Mouse (Mus musculus): Measurements from ENCODE around the gene S100a2.

S100a2 gene

GRCm38 (mm10) chr3:90589947-90590346, at the start of gene S100a2:
S100a2 (plus strand) TSS chr3:90590247.
- DNase-seq (ENCODE audit: low spot score): no peak

- DNase-seq (ENCODE audit: low spot score): no peak
Observed at GRCm38 (mm10) chr3:90540904-90541303, 49.1 kb upstream of the S100a2 start.

GRCm38 (mm10) chr3:90549676-90550420, 40.2 kb upstream of the S100a2 start:
- no peak for DNase-seq (ENCODE audit: low spot score)

- no peak for DNase-seq (ENCODE audit: low spot score)
Observed at GRCm38 (mm10) chr3:90550421-90550790, 39.6 kb upstream of the S100a2 start.

GRCm38 (mm10) chr3:90552231-90552630, 37.8 kb upstream of the S100a2 start:
- DNase-seq (ENCODE audit: low spot score): no peak

- no peak for DNase-seq (ENCODE audit: low spot score)
Observed at GRCm38 (mm10) chr3:90555954-90556353, 34.1 kb upstream of the S100a2 start.

GRCm38 (mm10) chr3:90560008-90560628, 29.9 kb upstream of the S100a2 start, which contains the start of gene S100a3:
S100a3 (plus strand) TSS chr3:90560578.
- DNase-seq (ENCODE audit: low spot score): no peak

- no peak for DNase-seq (ENCODE audit: low spot score)
Observed at GRCm38 (mm10) chr3:90574691-90575090, 15.4 kb upstream of the S100a2 start.

GRCm38 (mm10) chr3:90575320-90575719, 14.7 kb upstream of the S100a2 start:
- no peak for DNase-seq (ENCODE audit: low spot score)

GRCm38 (mm10) chr3:90576351-90577001, 13.6 kb upstream of the S100a2 start:
- DNase-seq (ENCODE audit: low spot score): no peak

GRCm38 (mm10) chr3:90579433-90579832, 10.6 kb upstream of the S100a2 start:
- DNase-seq (ENCODE audit: low spot score): no peak

- no peak for DNase-seq (ENCODE audit: low spot score)
Observed at GRCm38 (mm10) chr3:90581141-90581540, 8.9 kb upstream of the S100a2 start.

- no peak for DNase-seq (ENCODE audit: low spot score)
Observed at GRCm38 (mm10) chr3:90582156-90582555, 7.9 kb upstream of the S100a2 start.

- no peak for DNase-seq (ENCODE audit: low spot score)
Observed at GRCm38 (mm10) chr3:90582556-90582955, 7.5 kb upstream of the S100a2 start.

GRCm38 (mm10) chr3:90583893-90584292, 6.2 kb upstream of the S100a2 start:
- no peak for DNase-seq (ENCODE audit: low spot score)

- DNase-seq (ENCODE audit: low spot score): peak; percentile 61
Observed at GRCm38 (mm10) chr3:90585595-90585994, 4.5 kb upstream of the S100a2 start.

- DNase-seq (ENCODE audit: low spot score): no peak
Observed at GRCm38 (mm10) chr3:90586016-90586643, 3.9 kb upstream of the S100a2 start.

- DNase-seq (ENCODE audit: low spot score): peak; percentile 64
Observed at GRCm38 (mm10) chr3:90586906-90587305, 3.1 kb upstream of the S100a2 start.

- DNase-seq (ENCODE audit: low spot score): no peak
Observed at GRCm38 (mm10) chr3:90587361-90588101, 2.5 kb upstream of the S100a2 start.

- no peak for DNase-seq (ENCODE audit: low spot score)
Observed at GRCm38 (mm10) chr3:90589390-90589789, 657 bp upstream of the S100a2 start.

GRCm38 (mm10) chr3:90594466-90594865, 4.4 kb downstream of the S100a2 start:
- DNase-seq (ENCODE audit: low spot score): no peak

GRCm38 (mm10) chr3:90595556-90595955, 5.5 kb downstream of the S100a2 start:
- no peak for DNase-seq (ENCODE audit: low spot score)

All from testis, postnatal 14 days (tissue).